Mouse (Mus musculus) forebrain, postnatal 0 days (tissue): ENCODE data around the gene Dnlz. TPM values are rescaled to one million over a fixed set of nuclear protein-coding genes. Genes with fewer than 3 reads are reported as not detected.

Source experiments
- ATAC-seq: fragments of 200-750 bp; cut with Nextera tagmentation; 2 replicates; pipeline ENCODE4 v1.8.0; 2017; ENCODE audit warnings: mild to moderate bottlenecking, moderate library complexity
- DNase-seq: peaks from one replicate; pipeline ENCODE4 v3.0.0-alpha.2; 2015
- H3K27ac ChIP-seq: fragments of 300-500 bp; sonication (generic); 2 replicates; pipeline ENCODE4 v1.5.1; 2014; ENCODE audit warnings: low read depth, mild to moderate bottlenecking, antibody characterized with exemption, low read length, moderate library complexity, mixed read lengths
- H3K27me3 ChIP-seq: fragments of 300-500 bp; sonication (generic); 2 replicates; pipeline ENCODE4 v1.6.1; 2014; ENCODE audit warnings: mild to moderate bottlenecking, low read length, mixed read lengths; ENCODE audit not compliant: insufficient read depth
- H3K36me3 ChIP-seq: fragments of 300-500 bp; sonication (generic); 2 replicates; pipeline ENCODE4 v1.6.1; 2014; ENCODE audit warnings: mild to moderate bottlenecking, moderate library complexity; ENCODE audit not compliant: insufficient read depth
- H3K4me1 ChIP-seq: fragments of 300-500 bp; sonication (generic); 2 replicates; pipeline ENCODE4 v1.6.1; 2014; ENCODE audit warnings: antibody characterized with exemption; ENCODE audit not compliant: insufficient read depth
- H3K4me2 ChIP-seq: fragments of 300-500 bp; sonication (generic); 2 replicates; pipeline ENCODE4 v1.6.1; 2014; ENCODE audit warnings: low read depth, mild to moderate bottlenecking, moderate library complexity
- H3K4me3 ChIP-seq: fragments of 300-500 bp; sonication (generic); 2 replicates; pipeline ENCODE4 v1.5.1; 2014; ENCODE audit warnings: low read depth, low read length, mixed read lengths
- H3K9ac ChIP-seq: fragments of 300-500 bp; sonication (generic); 2 replicates; pipeline ENCODE4 v1.6.1; 2014; ENCODE audit warnings: mild to moderate bottlenecking
- H3K9me3 ChIP-seq: fragments of 300-500 bp; sonication (generic); 2 replicates; pipeline ENCODE4 v1.6.1; 2016; ENCODE audit warnings: low read length
- CTCF ChIP-seq: sonication (generic); IDR thresholded peaks from 2 replicates; pipeline ENCODE4 v1.5.1; 2016; ENCODE audit warnings: antibody characterized with exemption, control low read depth, low read depth
- WGBS: fragments of 180-500 bp; shearing (Covaris S2); extraction: QIAGEN DNeasy Blood & Tissue Kit; methylation state at CpG from one replicate; pipeline ENCODE4 v1.1.7; 2014; 5-methylcytosine and 5-hydroxymethylcytosine counted together
- polyA plus RNA-seq: library from polyadenylated mRNA; unstranded; fragments of >200 nt; fragmentation: Nextera tagmentation; extraction: Ambion mirVana; gene quantifications from 2 replicates; pipeline ENCODE4 v1.2.1, GENCODE M21; 2015
- total RNA-seq: library from RNA; depleted of rRNA; stranded (reverse); fragments of >200 nt; gene quantifications from 2 replicates; pipeline ENCODE4 v1.2.3, GENCODE M21; 2014

Gene Dnlz
- total and polyA plus RNA-seq, 2 experiments from 2014 or later = 28.8 to 32.2 TPM

GRCm38 (mm10) chr2:26315925-26316311 lies 36.0 kb downstream of the Dnlz start:
- no peaks in the 10 kb centered on the region for H3K9me3 ChIP-seq
- H3K9ac ChIP-seq = peak overlapping the region; percentile 98
- peak overlapping the region; percentile 96 for H3K27ac ChIP-seq
- DNase-seq = no peak
- no peak; the same call in 1 of the 2 replicates for ATAC-seq
- H3K27me3 ChIP-seq = no peaks in the 10 kb centered on the region
- H3K4me1 ChIP-seq = peaks cover 28% of the 10 kb centered on the region
- WGBS = under 1% methylated on average over 11 of the region's 11 CpGs
- H3K4me2 ChIP-seq = peak overlapping the region; percentile 83
- no peak for TF ChIP-seq CTCF
- H3K4me3 ChIP-seq = peak overlapping the region; percentile 89
- H3K36me3 ChIP-seq = no peaks in the 10 kb centered on the region

DNA sequence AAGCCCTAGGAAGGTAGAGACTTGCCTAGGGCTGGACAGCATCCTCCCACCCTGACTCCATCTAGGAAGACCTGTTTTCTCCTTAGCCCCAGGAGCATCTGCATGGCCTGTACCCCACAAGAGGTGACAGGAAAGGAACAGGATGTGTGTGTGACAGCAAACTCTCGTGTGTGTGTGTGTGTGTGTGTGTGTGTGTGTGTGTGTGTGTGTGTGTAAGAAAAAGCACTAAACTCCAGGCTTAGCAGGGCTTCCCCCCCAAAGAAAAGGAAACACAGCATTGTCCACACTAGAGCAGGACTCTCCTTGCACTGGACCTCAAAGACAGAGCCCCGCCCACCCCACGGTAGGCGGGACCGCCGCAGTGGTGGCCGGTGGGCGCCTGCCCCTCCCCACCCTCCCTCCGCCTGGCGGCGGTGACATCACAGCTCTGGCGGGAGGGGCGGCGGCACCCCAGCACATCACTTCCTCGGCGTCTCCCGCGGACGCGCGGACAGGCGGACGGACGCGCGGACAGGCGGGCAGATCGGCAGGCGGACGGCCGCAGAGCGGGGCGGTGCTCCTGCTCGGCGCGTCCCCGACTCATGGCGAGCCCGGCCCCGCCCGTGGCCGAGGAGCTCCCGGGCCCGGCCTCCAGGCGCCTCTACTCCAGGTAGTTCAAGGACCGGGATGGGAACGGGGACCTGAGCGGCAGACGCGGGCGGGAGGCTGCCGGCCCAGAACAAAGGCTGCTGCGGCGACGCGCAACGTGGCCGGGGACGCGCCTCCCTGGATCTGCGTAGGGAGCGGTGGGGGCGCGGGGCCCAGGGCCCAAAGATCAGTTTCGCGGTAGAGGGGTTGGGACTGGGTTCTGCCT lies 36.6 kb downstream of the Dnlz start, which contains the start of gene Gpsm1:
Gpsm1 (plus strand) TSS at position 444 of the 853 bp plus-strand sequence.
- peak; percentile 13; the same call in 1 of the 2 replicates for TF ChIP-seq CTCF
- WGBS = under 1% methylated on average over 65 of the region's 66 CpGs
- H3K4me1 ChIP-seq = peaks cover 28% of the 10 kb centered on the region

DNA sequence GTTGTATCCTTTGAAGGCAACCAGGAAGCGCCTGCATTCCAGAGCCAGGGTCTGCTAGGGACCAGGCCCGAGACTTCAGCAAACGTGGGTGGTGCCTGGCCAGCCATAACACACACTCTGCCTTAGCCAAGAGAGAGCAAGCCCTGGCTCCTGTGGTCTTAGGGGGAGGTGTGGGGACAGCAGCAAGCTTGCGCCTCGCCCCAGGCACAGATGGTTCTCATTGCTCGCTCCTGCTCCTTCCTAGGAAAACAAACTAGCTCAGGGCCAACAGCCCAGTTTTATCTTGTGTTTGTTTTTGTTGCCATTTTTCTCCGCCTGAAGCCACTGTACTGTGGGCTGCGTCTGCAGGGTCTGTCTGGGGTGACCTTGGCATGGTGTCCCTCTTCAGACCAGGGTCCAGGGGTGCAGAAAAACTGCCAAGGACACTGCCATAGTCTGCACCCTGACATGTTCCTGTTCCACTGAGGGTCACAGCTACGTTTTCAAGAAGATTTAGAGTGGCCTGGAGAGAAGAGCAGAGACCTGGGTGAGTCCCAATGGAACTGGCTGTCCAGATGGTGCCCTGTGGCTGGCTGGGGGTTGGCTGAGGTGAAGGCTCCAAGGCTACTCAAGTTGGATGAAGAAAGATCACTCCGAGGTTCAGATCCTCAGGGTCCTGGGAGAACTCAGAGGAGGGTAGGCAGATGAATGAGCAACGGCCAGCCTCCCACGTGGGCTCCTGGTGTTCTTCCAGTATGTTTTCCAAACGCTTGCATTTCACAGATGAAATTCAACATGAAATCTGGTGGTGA lies 37.4 kb downstream of the Dnlz start:
- TF ChIP-seq CTCF = no peak
- peak overlapping the region; percentile 89 for H3K4me3 ChIP-seq
- H3K9me3 ChIP-seq = no peaks in the 10 kb centered on the region
- no peak for ATAC-seq
- peak overlapping the region; percentile 96 for H3K27ac ChIP-seq
- H3K9ac ChIP-seq = peak overlapping the region; percentile 98
- peak overlapping the region; percentile 83 for H3K4me2 ChIP-seq
- H3K4me1 ChIP-seq = peaks cover 28% of the 10 kb centered on the region
- WGBS = 56% methylated on average over 13 of the region's 13 CpGs
- no peaks in the 10 kb centered on the region for H3K36me3 ChIP-seq
- DNase-seq = no peak
- H3K27me3 ChIP-seq = no peaks in the 10 kb centered on the region

More for the DNA sequence above, 36.6 kb downstream of the Dnlz start, which contains the start of gene Gpsm1:
- Histone ChIP-seq H3K27ac (peak within 1 kb of the TSS; percentile 96), H3K9me3 (no peaks in the 10 kb centered on the region), H3K36me3 (no peaks in the 10 kb centered on the region), H3K27me3 (no peaks in the 10 kb centered on the region), H3K4me3 (peak within 1 kb of the TSS; percentile 89), H3K4me2 (peak within 1 kb of the TSS; percentile 83), H3K9ac (peak within 1 kb of the TSS; percentile 98)
- ATAC-seq (peak; percentile 83), DNase-seq (peak; percentile 89)

GRCm38 (mm10) chr2:26313394-26313793 lies 38.5 kb downstream of the Dnlz start:
- WGBS = 83% methylated on average over 1 of the region's 1 CpGs
- no peaks in the 10 kb centered on the region for H3K36me3 ChIP-seq
- no peak for TF ChIP-seq CTCF
- no peaks in the 10 kb centered on the region for H3K27me3 ChIP-seq
- H3K4me2 ChIP-seq = no peak overlapping the region
- no peak overlapping the region for H3K27ac ChIP-seq
- no peak overlapping the region for H3K4me3 ChIP-seq
- no peak overlapping the region for H3K9ac ChIP-seq
- ATAC-seq (no peak), DNase-seq (no peak)
- no peaks in the 10 kb centered on the region for H3K9me3 ChIP-seq
- H3K4me1 ChIP-seq = peaks cover 24% of the 10 kb centered on the region

GRCm38 (mm10) chr2:26312812-26313211 lies 39.1 kb downstream of the Dnlz start:
- WGBS = 68% methylated on average over 2 of the region's 2 CpGs
- DNase-seq (no peak), ATAC-seq (no peak)
- Histone ChIP-seq H3K9ac (no peak overlapping the region), H3K27me3 (no peaks in the 10 kb centered on the region), H3K4me2 (no peak overlapping the region), H3K4me3 (no peak overlapping the region), H3K9me3 (no peaks in the 10 kb centered on the region), H3K36me3 (no peaks in the 10 kb centered on the region), H3K27ac (no peak overlapping the region), H3K4me1 (peaks cover 19% of the 10 kb centered on the region)
- 0 out of 2 replicates have a peak, but pooled peaks have one; percentile 24 for TF ChIP-seq CTCF

DNA sequence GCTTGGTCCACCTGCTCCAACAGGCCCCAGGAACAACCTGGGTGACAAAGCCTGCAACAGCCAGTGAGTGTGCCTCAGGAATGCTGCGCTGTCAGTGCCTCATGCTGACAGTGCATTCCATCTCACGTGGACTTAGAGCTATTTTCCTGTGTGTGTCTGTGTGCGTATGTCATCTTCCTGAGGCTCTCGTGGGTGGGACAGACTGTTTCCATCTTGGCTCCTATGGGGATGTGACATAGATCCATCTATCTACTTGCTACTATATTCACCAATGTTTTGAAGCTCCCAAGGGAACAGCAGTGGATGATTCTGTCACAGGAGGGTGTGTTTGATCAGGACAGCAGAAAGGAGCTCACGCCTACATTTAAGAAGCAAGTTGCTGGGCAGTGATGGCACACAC lies 40.0 kb downstream of the Dnlz start:
- H3K27me3 ChIP-seq = no peaks in the 10 kb centered on the region
- no peak overlapping the region for H3K9ac ChIP-seq
- TF ChIP-seq CTCF = no peak
- no peaks in the 10 kb centered on the region for H3K36me3 ChIP-seq
- H3K9me3 ChIP-seq = no peaks in the 10 kb centered on the region
- H3K4me1 ChIP-seq = peaks cover 10% of the 10 kb centered on the region
- H3K27ac ChIP-seq = no peak overlapping the region
- DNase-seq = no peak
- no peak overlapping the region for H3K4me2 ChIP-seq
- no peak for ATAC-seq
- H3K4me3 ChIP-seq = no peak overlapping the region
- 75% methylated on average over 5 of the region's 5 CpGs for WGBS
